ENCODE assay signal across 9 mouse cellular contexts in the genomic region with DNA sequence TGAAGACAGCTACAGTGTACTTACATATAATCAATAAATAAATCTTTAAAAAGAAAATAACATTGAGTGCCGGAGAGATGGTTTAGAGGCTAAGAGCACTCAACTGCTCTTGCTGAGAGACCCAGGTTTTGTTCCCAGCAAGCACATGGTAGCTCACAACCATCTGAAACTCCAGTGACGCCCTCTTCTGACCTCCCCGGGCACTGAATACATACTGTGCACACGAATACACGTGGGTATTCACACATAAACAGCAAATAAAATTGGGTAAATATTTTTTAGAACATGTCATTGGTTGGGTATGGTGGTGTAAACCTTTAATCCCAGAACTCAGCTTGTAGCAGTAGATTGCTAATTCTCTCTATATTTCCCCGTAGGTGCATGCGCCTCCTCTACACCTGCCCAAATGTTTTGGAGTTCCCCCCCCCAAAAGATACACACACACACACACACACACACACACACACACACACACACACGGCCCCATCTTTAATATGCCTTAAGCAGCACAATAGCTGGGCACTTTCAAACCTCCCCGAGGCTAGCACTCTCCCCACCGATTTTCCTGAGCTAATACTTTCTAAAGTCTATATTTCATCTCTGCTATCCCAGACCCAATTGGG. TPM values are rescaled to one million over a fixed set of nuclear protein-coding genes. Genes with fewer than 3 reads are reported as not detected.
DNase-seq lines count a peak whose midpoint lies in the region; ATAC-seq and TF ChIP-seq lines count a peak whose summit lies in the region.
"Had no signal": no experiment of that assay in that cellular context is flagged by ENCODE, and none has a peak within 500 bp of the region (broad histone marks: within the 10 kb centered on the region; RNA-seq: fewer than 3 reads in every experiment).

No protein-coding gene starts in this region.

- peaks cover 7 to 13% of the 10 kb centered on the region in 2 experiments for H3K4me1 ChIP-seq in CH12.LX (ENCODE audit: control insufficient read depth in 1 of 2, insufficient read depth in 2 of 2)
- 0 out of 2 replicates have a peak, but pooled peaks cover 2% of the 10 kb centered on the region for H3K4me1 ChIP-seq in hindbrain, embryonic 11.5 days (replicated peaks; ENCODE audit: control insufficient read depth, insufficient read depth, low read length)

- ATAC-seq in hindbrain, embryonic 11.5 days (ENCODE audit: low FRiP score): peak; percentile 40
- ATAC-seq: activated CD4-positive, CD25-positive, alpha-beta regulatory T cell, adult 4 months had no signal

- H3K79me2 ChIP-seq in CH12.LX (replicated peaks; ENCODE audit: control insufficient read depth, extremely low read depth, insufficient read depth, poor library complexity, severe bottlenecking) (no peaks in the 10 kb centered on the region), macrophage (ENCODE audit: inconsistent target) (no peaks in the 10 kb centered on the region)

- in situ Hi-C loops in CH12.LX (cut with MboI; ENCODE audit: low pct_ligation_motif_present, low pct_unique_long_range_greater_than_20kb, low sequenced_read_pairs): no loop called here

- TF ChIP-seq CTCF in CH12.LX (conservative IDR thresholded peaks at IDR 0.05 in 1 of 2, IDR thresholded peaks at IDR 0.05 in 1 of 2; ENCODE audit: low read depth in 2 of 2, low read length in 2 of 2): peak in 1 of 2 experiments; percentile 35; a peak in 2 of 4 replicates

- H3K36me3 ChIP-seq in CH12.LX (replicated peaks in 1 of 2; ENCODE audit: control insufficient read depth in 1 of 2, insufficient read depth in 1 of 2, low read length in 1 of 2) (no peaks in the 10 kb centered on the region), macrophage (ENCODE audit: inconsistent target) (no peaks in the 10 kb centered on the region)
- H3K36me3 ChIP-seq in hindbrain, embryonic 11.5 days (ENCODE audit: control insufficient read depth, insufficient read depth, low read length): no peaks in the 10 kb centered on the region

- H3K4me3 ChIP-seq in CH12.LX (replicated peaks in 1 of 3; ENCODE audit: low read depth in 2 of 3, low read length in 2 of 3, poor library complexity in 1 of 3): peak overlapping the region in 1 of 3 experiments; percentile 33
- H3K4me3 ChIP-seq in hindbrain, embryonic 11.5 days (ENCODE audit: low read depth, low read length): no peak overlapping the region
- no peak overlapping the region for H3K4me3 ChIP-seq in macrophage (ENCODE audit: inconsistent target)
- H3K4me3 ChIP-seq: left cerebral cortex, adult 2 months had no signal

- H3K27me3 ChIP-seq in CH12.LX (replicated peaks): no peaks in the 10 kb centered on the region
- no peaks in the 10 kb centered on the region for H3K27me3 ChIP-seq in hindbrain, embryonic 11.5 days (ENCODE audit: control insufficient read depth, insufficient read depth, low read length)

- no peak overlapping the region; the same call in 1 of the 2 replicates for H3K9ac ChIP-seq in CH12.LX (ENCODE audit: insufficient read depth, low read depth)
- H3K9ac ChIP-seq in hindbrain, embryonic 11.5 days (ENCODE audit: low read depth, low read length): no peak overlapping the region

- no peaks in the 10 kb centered on the region for H3K9me3 ChIP-seq in CH12.LX (replicated peaks; ENCODE audit: low read length)
- H3K9me3 ChIP-seq in hindbrain, embryonic 11.5 days (ENCODE audit: control insufficient read depth, low read length): no peaks in the 10 kb centered on the region

- peak overlapping the region; percentile 75 for H3K4me2 ChIP-seq in CH12.LX (ENCODE audit: insufficient read depth, low read depth, poor library complexity, severe bottlenecking)
- H3K4me2 ChIP-seq in hindbrain, embryonic 11.5 days (replicated peaks; ENCODE audit: low read depth, low read length): peak overlapping the region; percentile 46

- dilution Hi-C loops in CH12.LX (cut with MboI; ENCODE audit: extremely low pct_ligation_motif_present, extremely low pct_unique_long_range_greater_than_20kb, low sequenced_read_pairs): no loop called here

- H3K27ac ChIP-seq in CH12.LX (ENCODE audit: insufficient read depth, low read depth) (no peak overlapping the region), macrophage (peak overlapping the region; percentile 82)
- no peak overlapping the region for H3K27ac ChIP-seq in hindbrain, embryonic 11.5 days (ENCODE audit: low read depth, low read length)
- H3K27ac ChIP-seq: left cerebral cortex, adult 2 months had no signal

- peak; percentile 46 for DNase-seq in 416B (ENCODE audit: low read depth)
- DNase-seq in CH12.LX (ENCODE audit: extremely low read depth): no peak
- no peak for DNase-seq in hindbrain, embryonic 11.5 days (ENCODE audit: low spot score)
- DNase-seq in yolk sac, embryonic 10.5 days (ENCODE audit: low spot score): no peak
- no peak for DNase-seq in thymus, adult 18-20 months
- no peak for DNase-seq in ovary, postnatal 10 days (ENCODE audit: low spot score)

- 0 out of 2 replicates have a peak, but pooled peaks have one; percentile 43 for TF ChIP-seq EP300 in CH12.LX (IDR thresholded peaks at IDR 0.05; ENCODE audit: low read length)

- no peak for TF ChIP-seq POLR2A in CH12.LX (IDR thresholded peaks at IDR 0.05; ENCODE audit: low read depth, low read length)

- 53% methylated on average over 10 of the region's 10 CpGs for WGBS in hindbrain, embryonic 11.5 days
- 51% methylated on average over 10 of the region's 10 CpGs for WGBS in macrophage (ENCODE audit: missing documents)

- no peak for TF ChIP-seq RAD21 in CH12.LX (IDR thresholded peaks at IDR 0.05; ENCODE audit: low read depth, low read length)

TF ChIP-seq in CH12.LX, 34 proteins besides CTCF, POLR2A, EP300 and RAD21:
- TF ChIP-seq IRF4 (IDR thresholded peaks at IDR 0.05; ENCODE audit: low read depth, low read length) (no peak), MXI1 (IDR thresholded peaks at IDR 0.05; ENCODE audit: low read depth, low read length) (peak; percentile 34; the same call in 1 of the 2 replicates), MAX (IDR thresholded peaks at IDR 0.05; ENCODE audit: low read length) (peak; percentile 42; the same call in 1 of the 2 replicates), E2F4 (IDR thresholded peaks at IDR 0.05; ENCODE audit: insufficient replicate concordance, low read depth, low read length) (no peak), GABPA (IDR thresholded peaks at IDR 0.05; ENCODE audit: insufficient replicate concordance, low read depth, low read length) (no peak), UBTF (IDR thresholded peaks at IDR 0.05; ENCODE audit: low read depth, low read length) (no peak), ZKSCAN1 (IDR thresholded peaks at IDR 0.05; ENCODE audit: borderline replicate concordance, low read depth, low read length) (no peak), TCF12 (IDR thresholded peaks at IDR 0.05; ENCODE audit: low read depth, low read length) (no peak), NELFE (IDR thresholded peaks at IDR 0.05; ENCODE audit: low read depth, low read length) (no peak), HCFC1 (IDR thresholded peaks at IDR 0.05; ENCODE audit: low read depth, low read length) (no peak), ZC3H11A (IDR thresholded peaks at IDR 0.05; ENCODE audit: low read depth, low read length) (no peak), TBP (conservative IDR thresholded peaks at IDR 0.05; ENCODE audit: low read depth, low read length) (no peak), NRF1 (IDR thresholded peaks at IDR 0.05; ENCODE audit: low read depth, low read length) (no peak), USF2 (conservative IDR thresholded peaks at IDR 0.05; ENCODE audit: low read depth, low read length) (no peak), MYC (IDR thresholded peaks at IDR 0.05; ENCODE audit: low read depth, low read length) (0 out of 2 replicates have a peak, but pooled peaks have one; percentile 26), JUND (conservative IDR thresholded peaks at IDR 0.05; ENCODE audit: low read depth, low read length) (no peak)

RNA-seq across cellular contexts. Expression of a gene that starts 10.9 kb away (rescaled TPM):
- total RNA-seq in CH12.LX (2012; rRNA removed): not detected in 2 replicates
- not detected in 2 replicates for total RNA-seq in CH12.LX (2014; rRNA removed)
- not detected in 2 replicates for polyA plus RNA-seq in CH12.LX (2012; ENCODE audit: insufficient read length, low read depth)
- polyA plus RNA-seq in hindbrain, embryonic 11.5 days (2014; fragmentation: Nextera tagmentation; extraction: Ambion mirVana): 0.21 TPM in 1 of 2 replicates, not detected in the other
- total RNA-seq in macrophage (2018; cell fraction: chromatin; rRNA removed): not detected
- total RNA-seq in macrophage (2018; cell fraction: cytosol; rRNA removed): under 1 TPM; 0.10 to 0.88 (median 0.33) TPM
- 1 to 10 TPM in 1 of 26 experiments, under 1 TPM in 2, not detected in 23; 0.72 to 1.0 (median 0.83) TPM for total RNA-seq in macrophage (2018; cell fraction: nucleus; rRNA removed)
- polyA plus RNA-seq in macrophage (2018): 0.43 to 1.5 TPM in 2 of 3 replicates, not detected in the other
- total RNA-seq: left cerebral cortex, adult 2 months had no signal
- polyA plus RNA-seq: activated CD4-positive, CD25-positive, alpha-beta regulatory T cell, adult 4 months had no signal

RNA-seq across cellular contexts. Expression of a gene that starts 24.5 kb away (rescaled TPM):
- total RNA-seq in CH12.LX (2012; rRNA removed) (1,210 and 1,985 TPM in 2 replicates), CH12.LX (2014; rRNA removed) (903 and 1,109 TPM in 2 replicates)
- polyA plus RNA-seq in CH12.LX (2012; ENCODE audit: insufficient read length, low read depth) (1,272 and 1,619 TPM in 2 replicates), macrophage (2018) (167 to 467 TPM (median 266 TPM) in 3 replicates)
- polyA plus RNA-seq in hindbrain, embryonic 11.5 days (2014; fragmentation: Nextera tagmentation; extraction: Ambion mirVana): 1,515 and 1,668 TPM in 2 replicates
- total RNA-seq in macrophage (2018; cell fraction: chromatin; rRNA removed): 100 to 1,000 TPM in 3 of 26 experiments, 10 to 100 TPM in 23; 12.6 to 121 (median 44.0) TPM
- 100 to 1,000 TPM; 169 to 326 (median 246) TPM for total RNA-seq in macrophage (2018; cell fraction: cytosol; rRNA removed)
- 100 to 1,000 TPM in 5 of 26 experiments, 10 to 100 TPM in 21; 41.3 to 178 (median 77.0) TPM for total RNA-seq in macrophage (2018; cell fraction: nucleus; rRNA removed)
